Mouse (Mus musculus): ENCODE results near the gene Apoa1. TPM values are rescaled to one million over a fixed set of nuclear protein-coding genes. Genes with fewer than 3 reads are reported as not detected.

Gene Apoa1
- polyA plus RNA-seq, 1 experiment from 2014 or later: 3.7 TPM

DNA sequence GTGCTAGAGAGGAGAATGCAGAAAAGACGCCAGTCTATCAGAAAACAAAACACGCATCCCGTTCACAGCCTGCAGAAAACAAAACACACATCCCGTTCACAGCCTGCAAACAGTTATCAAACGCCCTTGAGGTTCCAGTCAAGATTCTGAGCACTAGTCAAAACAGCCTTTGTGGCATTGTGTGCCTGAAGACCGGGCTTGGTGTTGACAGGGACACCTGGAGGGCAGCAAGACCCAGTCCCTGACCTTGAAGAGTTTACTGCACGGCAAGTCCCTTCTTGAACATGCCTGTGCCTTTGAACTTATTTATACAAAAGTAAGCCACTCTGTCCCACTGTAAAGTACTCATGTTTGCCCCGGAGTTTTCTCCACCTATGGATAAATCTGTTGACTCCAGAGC is 15.2 kb downstream of the Apoa1 start:
- TF ChIP-seq EP300 (IDR thresholded peaks at IDR 0.05): no peak
- TF ChIP-seq CTCF (IDR thresholded peaks at IDR 0.05): no peak
- Histone ChIP-seq H3K27me3 (replicated peaks; ENCODE audit: insufficient read depth, low read length) (no peaks in the 10 kb centered on the region), H3K9ac (replicated peaks; ENCODE audit: low read depth) (no peak overlapping the region), H3K4me3 (ENCODE audit: low read depth, low read length) (no peak overlapping the region), H3K36me3 (ENCODE audit: insufficient read depth, low read length) (no peaks in the 10 kb centered on the region), H3K27ac (ENCODE audit: low read length) (no peak overlapping the region), H3K4me2 (replicated peaks; ENCODE audit: low read depth, low read length) (no peak overlapping the region), H3K9me3 (ENCODE audit: low read length) (no peaks in the 10 kb centered on the region), H3K4me1 (ENCODE audit: insufficient read depth, low read depth, low read length) (no peaks in the 10 kb centered on the region)
- 42% methylated on average over 8 of the region's 8 CpGs for WGBS
- ATAC-seq (no peak), DNase-seq (ENCODE audit: low spot score) (no peak)

DNA sequence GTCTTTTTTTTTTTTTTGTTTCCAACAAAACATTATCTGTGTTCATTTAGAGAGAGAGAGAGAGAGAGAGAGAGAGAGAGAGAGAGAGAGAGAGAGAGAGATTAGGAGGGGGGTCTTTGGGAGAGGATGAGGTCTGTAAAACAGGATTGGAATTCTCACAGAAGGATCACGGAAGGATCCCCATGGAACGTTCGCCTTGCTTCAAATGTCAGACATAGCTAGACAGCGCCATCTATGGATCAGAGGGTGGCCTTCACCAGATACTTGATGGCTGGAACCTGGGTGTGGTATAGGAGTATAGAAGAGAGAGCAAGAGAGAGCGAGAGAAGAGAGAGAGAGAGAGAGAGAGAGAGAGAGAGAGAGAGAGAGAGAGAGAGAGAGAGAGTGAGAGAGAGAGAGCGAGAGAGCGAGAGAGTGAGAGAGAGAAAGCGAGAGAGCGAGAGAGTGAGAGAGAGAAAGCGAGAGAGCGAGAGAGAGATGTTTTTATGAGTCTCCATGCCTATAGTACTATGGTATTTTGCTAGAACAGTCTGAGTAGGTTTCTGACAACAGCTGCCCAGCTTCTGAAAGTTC is 18.5 kb downstream of the Apoa1 start:
- Histone ChIP-seq H3K9me3 (ENCODE audit: low read length) (no peaks in the 10 kb centered on the region), H3K4me1 (ENCODE audit: insufficient read depth, low read depth, low read length) (no peaks in the 10 kb centered on the region), H3K36me3 (ENCODE audit: insufficient read depth, low read length) (no peaks in the 10 kb centered on the region), H3K9ac (replicated peaks; ENCODE audit: low read depth) (no peak overlapping the region), H3K27ac (ENCODE audit: low read length) (no peak overlapping the region), H3K4me3 (ENCODE audit: low read depth, low read length) (no peak overlapping the region), H3K4me2 (replicated peaks; ENCODE audit: low read depth, low read length) (0 out of 2 replicates have a peak overlapping the region, but pooled peaks have one; percentile 14), H3K27me3 (replicated peaks; ENCODE audit: insufficient read depth, low read length) (no peaks in the 10 kb centered on the region)
- ATAC-seq (peak; percentile 77), DNase-seq (ENCODE audit: low spot score) (peak; percentile 88)
- TF ChIP-seq CTCF (IDR thresholded peaks at IDR 0.05) (peak; percentile 91), EP300 (IDR thresholded peaks at IDR 0.05) (no peak)
- WGBS: 30% methylated on average over 11 of the region's 11 CpGs

DNA sequence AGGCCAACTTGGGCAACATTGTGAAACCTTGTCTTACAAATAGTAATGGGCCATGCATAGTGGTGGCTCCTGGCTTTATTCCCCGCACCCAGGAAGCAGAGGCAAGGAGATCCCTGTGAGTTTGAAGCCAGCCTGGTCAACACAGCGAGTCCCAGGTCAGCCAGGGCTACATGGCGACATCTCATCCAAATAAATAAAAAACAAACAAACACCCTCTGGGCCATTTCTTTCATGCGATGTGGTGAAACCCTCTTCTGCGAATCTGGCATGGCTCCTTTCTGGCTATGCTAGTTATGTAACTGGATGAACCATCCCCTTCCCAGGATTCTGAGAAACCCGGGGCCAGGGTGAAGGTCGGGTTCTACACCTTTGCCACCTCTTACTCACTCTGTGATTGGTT is 27.8 kb downstream of the Apoa1 start:
- Histone ChIP-seq H3K4me2 (replicated peaks; ENCODE audit: low read depth, low read length) (no peak overlapping the region), H3K27me3 (replicated peaks; ENCODE audit: insufficient read depth, low read length) (no peaks in the 10 kb centered on the region), H3K9me3 (ENCODE audit: low read length) (no peaks in the 10 kb centered on the region), H3K9ac (replicated peaks; ENCODE audit: low read depth) (no peak overlapping the region), H3K4me1 (ENCODE audit: insufficient read depth, low read depth, low read length) (no peaks in the 10 kb centered on the region), H3K36me3 (ENCODE audit: insufficient read depth, low read length) (no peaks in the 10 kb centered on the region), H3K4me3 (ENCODE audit: low read depth, low read length) (no peak overlapping the region), H3K27ac (ENCODE audit: low read length) (no peak overlapping the region)
- ATAC-seq (no peak), DNase-seq (ENCODE audit: low spot score) (no peak)
- WGBS: 79% methylated on average over 7 of the region's 7 CpGs
- TF ChIP-seq EP300 (IDR thresholded peaks at IDR 0.05): no peak
- TF ChIP-seq CTCF (IDR thresholded peaks at IDR 0.05): no peak

DNA sequence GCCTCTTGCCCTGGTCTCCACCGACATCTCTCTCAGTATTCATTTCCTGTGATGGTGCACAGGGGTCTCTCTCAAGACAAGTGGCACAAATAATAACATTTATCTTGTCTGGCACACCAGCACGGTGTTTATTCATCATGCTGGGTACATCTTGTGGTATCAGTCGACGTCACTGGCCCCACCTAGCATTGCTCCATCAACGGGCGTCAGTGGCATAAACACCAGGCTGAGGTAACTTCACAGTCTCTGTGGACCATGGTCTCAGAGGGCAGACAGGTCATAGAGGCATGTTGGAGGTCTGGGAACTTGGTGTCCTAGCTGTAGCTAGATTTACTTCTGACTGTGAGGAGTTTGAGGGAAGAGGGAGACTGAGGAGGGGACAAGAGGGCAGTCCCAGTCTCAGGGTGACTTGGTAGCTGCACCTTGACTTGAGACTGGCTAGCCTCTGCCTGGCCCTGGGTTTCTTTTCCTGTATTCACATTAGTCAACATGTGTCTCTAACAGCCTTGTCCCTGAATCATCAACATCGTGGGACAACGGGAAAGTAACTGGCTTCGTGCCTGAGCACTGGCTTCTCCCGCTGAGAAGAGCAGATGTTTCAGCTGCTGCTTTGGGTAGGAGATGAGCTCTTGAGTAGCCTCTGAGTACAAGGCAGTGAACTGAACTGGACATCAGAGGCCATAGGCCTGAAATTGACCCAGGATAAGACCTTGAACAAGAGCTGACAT is 28.4 kb downstream of the Apoa1 start:
- no peak for ATAC-seq
- no peak for TF ChIP-seq CTCF (IDR thresholded peaks at IDR 0.05)
- TF ChIP-seq EP300 (IDR thresholded peaks at IDR 0.05): peak; percentile 24; the same call in 1 of the 2 replicates
- no peaks in the 10 kb centered on the region for H3K27me3 ChIP-seq (replicated peaks; ENCODE audit: insufficient read depth, low read length)
- H3K27ac ChIP-seq (ENCODE audit: low read length): no peak overlapping the region
- WGBS: 70% methylated on average over 10 of the region's 10 CpGs
- no peaks in the 10 kb centered on the region for H3K9me3 ChIP-seq (ENCODE audit: low read length)
- no peak overlapping the region for H3K9ac ChIP-seq (replicated peaks; ENCODE audit: low read depth)
- no peak for DNase-seq (ENCODE audit: low spot score)
- no peaks in the 10 kb centered on the region for H3K4me1 ChIP-seq (ENCODE audit: insufficient read depth, low read depth, low read length)
- no peaks in the 10 kb centered on the region for H3K36me3 ChIP-seq (ENCODE audit: insufficient read depth, low read length)
- H3K4me3 ChIP-seq (ENCODE audit: low read depth, low read length): no peak overlapping the region
- H3K4me2 ChIP-seq (replicated peaks; ENCODE audit: low read depth, low read length): no peak overlapping the region

DNA sequence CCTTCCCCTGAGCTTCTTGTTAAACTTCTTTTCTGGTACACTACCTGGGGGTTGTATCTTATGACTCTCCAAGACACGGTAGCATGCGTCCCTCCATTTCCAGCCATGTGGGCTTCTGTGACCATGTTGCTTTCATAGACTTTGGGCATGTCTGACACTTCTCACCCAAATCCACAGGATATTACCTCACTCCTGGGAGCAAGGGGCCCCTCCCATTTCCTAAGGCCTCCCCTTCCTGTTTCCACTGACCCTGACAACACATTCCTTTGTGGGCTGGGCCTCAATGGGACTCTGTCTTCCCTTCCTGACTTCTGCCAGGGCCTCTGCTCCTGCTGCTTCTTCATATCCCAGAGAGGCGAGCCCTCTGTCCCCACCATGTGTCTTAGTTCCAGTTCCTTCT is 29.2 kb downstream of the Apoa1 start:
- 74% methylated on average over 3 of the region's 3 CpGs for WGBS

DNA sequence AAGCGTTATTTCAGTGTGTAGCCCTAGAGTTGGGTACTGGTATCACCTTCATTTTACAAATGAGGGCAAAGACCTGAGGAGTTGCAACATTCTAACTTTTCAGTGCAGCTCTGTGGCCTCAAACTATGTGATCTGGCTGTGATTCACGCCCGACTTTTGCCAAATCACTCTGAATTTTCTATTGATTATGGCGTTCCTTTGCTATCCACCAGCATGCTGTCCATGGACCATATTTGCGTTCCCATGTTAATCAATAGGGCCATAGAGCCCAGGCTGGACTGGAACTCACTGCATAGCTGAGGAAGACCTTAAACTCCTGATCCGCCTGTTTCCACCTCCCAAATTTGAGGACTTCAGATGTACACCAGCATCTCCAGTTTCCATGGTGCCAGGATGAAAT is 30.7 kb downstream of the Apoa1 start:
- ATAC-seq (no peak), DNase-seq (ENCODE audit: low spot score) (no peak)
- no peaks in the 10 kb centered on the region for H3K4me1 ChIP-seq (ENCODE audit: insufficient read depth, low read depth, low read length)
- WGBS: 87% methylated on average over 6 of the region's 6 CpGs
- H3K36me3 ChIP-seq (ENCODE audit: insufficient read depth, low read length): no peaks in the 10 kb centered on the region
- H3K9ac ChIP-seq (replicated peaks; ENCODE audit: low read depth): no peak overlapping the region
- H3K27me3 ChIP-seq (replicated peaks; ENCODE audit: insufficient read depth, low read length): no peaks in the 10 kb centered on the region
- H3K4me2 ChIP-seq (replicated peaks; ENCODE audit: low read depth, low read length): no peak overlapping the region
- no peak for TF ChIP-seq EP300 (IDR thresholded peaks at IDR 0.05)
- TF ChIP-seq CTCF (IDR thresholded peaks at IDR 0.05): no peak
- H3K9me3 ChIP-seq (ENCODE audit: low read length): no peaks in the 10 kb centered on the region
- no peak overlapping the region for H3K27ac ChIP-seq (ENCODE audit: low read length)
- no peak overlapping the region for H3K4me3 ChIP-seq (ENCODE audit: low read depth, low read length)

More for the DNA sequence above, 29.2 kb downstream of the Apoa1 start:
- Histone ChIP-seq H3K4me2 (replicated peaks; ENCODE audit: low read depth, low read length) (no peak overlapping the region), H3K4me3 (ENCODE audit: low read depth, low read length) (no peak overlapping the region), H3K36me3 (ENCODE audit: insufficient read depth, low read length) (no peaks in the 10 kb centered on the region), H3K27me3 (replicated peaks; ENCODE audit: insufficient read depth, low read length) (no peaks in the 10 kb centered on the region), H3K27ac (ENCODE audit: low read length) (no peak overlapping the region), H3K4me1 (ENCODE audit: insufficient read depth, low read depth, low read length) (no peaks in the 10 kb centered on the region), H3K9ac (replicated peaks; ENCODE audit: low read depth) (no peak overlapping the region), H3K9me3 (ENCODE audit: low read length) (no peaks in the 10 kb centered on the region)
- ATAC-seq (peak; percentile 58), DNase-seq (ENCODE audit: low spot score) (peak; percentile 69)
- TF ChIP-seq EP300 (IDR thresholded peaks at IDR 0.05) (no peak), CTCF (IDR thresholded peaks at IDR 0.05) (no peak)
